Mouse (Mus musculus): ENCODE measurements around the gene Lamb3. TPM values are rescaled to one million over a fixed set of nuclear protein-coding genes. Genes with fewer than 3 reads are reported as not detected.

The Lamb3 gene
- polyA plus RNA-seq, 1 experiment from 2014 or later = 6.7 TPM

DNA sequence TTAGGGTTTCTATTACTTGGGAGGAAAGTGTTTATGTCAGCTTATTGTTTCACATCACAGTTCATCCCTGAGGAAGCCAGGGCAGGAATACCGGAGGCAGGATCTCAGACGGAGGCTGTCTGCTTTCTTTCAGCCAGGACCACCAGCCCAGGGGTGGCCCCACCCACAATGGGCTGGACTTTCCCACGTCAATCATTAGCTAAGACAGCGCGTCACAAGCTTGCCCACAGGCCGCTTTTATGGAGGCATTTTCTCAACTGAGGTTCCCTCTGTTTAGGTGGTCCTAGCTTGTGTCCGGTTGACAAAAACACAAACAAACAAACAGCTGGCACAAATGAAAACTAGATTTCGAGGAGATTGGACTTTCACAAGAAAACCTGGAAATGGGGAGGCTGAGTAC is 174.9 kb downstream of the Lamb3 start:
- peak overlapping the region; percentile 54 for H3K9ac ChIP-seq
- H3K4me2 ChIP-seq = peak overlapping the region; percentile 65
- H3K27me3 ChIP-seq = no peaks in the 10 kb centered on the region
- peak overlapping the region; percentile 40 for H3K4me3 ChIP-seq
- WGBS = under 1% methylated on average over 8 of the region's 8 CpGs
- H3K9me3 ChIP-seq = no peaks in the 10 kb centered on the region
- no peaks in the 10 kb centered on the region for H3K36me3 ChIP-seq
- H3K27ac ChIP-seq = peak overlapping the region; percentile 82
- peak; percentile 68 for ATAC-seq (ENCODE audit: insufficient number of reproducible peaks, insufficient read depth, low FRiP score, low TSS enrichment, low read depth)
- H3K4me1 ChIP-seq = peaks cover 24% of the 10 kb centered on the region

DNA sequence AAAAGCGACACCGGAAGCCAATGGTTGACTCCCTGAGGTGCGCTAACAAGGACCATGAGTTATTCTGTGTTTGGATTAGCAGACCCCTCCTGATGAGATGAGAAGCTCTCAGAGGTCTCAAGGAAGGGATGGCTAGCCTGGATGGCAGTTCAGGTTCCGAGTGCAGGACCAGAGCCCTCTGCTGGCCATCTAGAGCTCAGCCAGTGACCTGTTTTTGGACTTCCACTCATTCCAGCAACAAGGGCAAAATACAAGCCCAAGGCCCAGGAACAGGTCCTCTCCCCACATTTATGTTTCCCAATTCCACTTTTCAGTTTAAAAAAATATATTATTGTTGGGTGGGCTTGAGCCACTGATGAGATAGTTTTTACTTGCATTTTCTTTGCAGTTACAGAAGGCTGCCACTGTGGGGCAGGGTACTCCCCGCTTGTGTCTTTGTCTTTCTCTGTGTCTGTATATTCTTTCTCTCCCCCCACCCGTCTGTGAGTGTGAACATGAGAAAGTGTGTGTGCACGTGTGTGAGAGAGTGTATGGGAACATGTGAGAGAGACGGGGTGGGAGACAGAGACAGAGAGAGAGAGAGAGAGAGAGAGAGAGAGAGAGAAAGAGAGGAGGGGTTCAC is 175.5 kb downstream of the Lamb3 start:
- no peak for ATAC-seq (ENCODE audit: insufficient number of reproducible peaks, insufficient read depth, low FRiP score, low TSS enrichment, low read depth)

DNA sequence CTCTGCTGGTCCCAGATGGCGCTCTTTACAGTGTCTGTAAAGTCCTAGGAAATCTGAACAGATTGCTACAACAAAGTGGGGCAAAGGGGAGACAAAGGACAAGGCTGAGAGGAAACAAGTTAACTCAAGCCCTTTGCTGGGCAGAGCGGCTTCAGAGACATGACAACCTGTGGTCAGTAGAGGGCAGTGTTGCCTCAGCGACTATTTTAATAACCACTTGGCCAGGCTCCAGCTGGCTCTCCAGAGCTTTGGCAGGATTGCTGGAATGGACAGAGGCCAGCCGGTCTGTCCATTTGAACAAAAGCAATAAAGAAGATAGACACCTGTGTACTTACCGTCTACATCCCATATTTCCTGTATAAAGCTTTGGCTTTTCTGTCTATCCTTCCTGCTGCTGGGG is 178.6 kb downstream of the Lamb3 start:
- Histone ChIP-seq H3K4me2 (no peak overlapping the region), H3K9ac (no peak overlapping the region), H3K36me3 (no peaks in the 10 kb centered on the region), H3K4me3 (no peak overlapping the region), H3K4me1 (peaks cover 38% of the 10 kb centered on the region), H3K27ac (no peak overlapping the region), H3K27me3 (no peaks in the 10 kb centered on the region; the same call in 1 of the 2 replicates), H3K9me3 (no peaks in the 10 kb centered on the region)
- 0% methylated on average over 5 of the region's 5 CpGs for whole genome bisulfite sequencing
- no peak for ATAC-seq (ENCODE audit: insufficient number of reproducible peaks, insufficient read depth, low FRiP score, low TSS enrichment, low read depth)

More for the DNA sequence above, 175.5 kb downstream of the Lamb3 start:
- Histone ChIP-seq H3K4me1 (peaks cover 24% of the 10 kb centered on the region), H3K9ac (peak overlapping the region; percentile 54), H3K4me2 (peak overlapping the region; percentile 65), H3K36me3 (no peaks in the 10 kb centered on the region), H3K27me3 (no peaks in the 10 kb centered on the region), H3K27ac (peak overlapping the region; percentile 82; the same call in 1 of the 2 replicates), H3K9me3 (no peaks in the 10 kb centered on the region), H3K4me3 (peak overlapping the region; percentile 40)
- 4% methylated on average over 8 of the region's 8 CpGs for WGBS

DNA sequence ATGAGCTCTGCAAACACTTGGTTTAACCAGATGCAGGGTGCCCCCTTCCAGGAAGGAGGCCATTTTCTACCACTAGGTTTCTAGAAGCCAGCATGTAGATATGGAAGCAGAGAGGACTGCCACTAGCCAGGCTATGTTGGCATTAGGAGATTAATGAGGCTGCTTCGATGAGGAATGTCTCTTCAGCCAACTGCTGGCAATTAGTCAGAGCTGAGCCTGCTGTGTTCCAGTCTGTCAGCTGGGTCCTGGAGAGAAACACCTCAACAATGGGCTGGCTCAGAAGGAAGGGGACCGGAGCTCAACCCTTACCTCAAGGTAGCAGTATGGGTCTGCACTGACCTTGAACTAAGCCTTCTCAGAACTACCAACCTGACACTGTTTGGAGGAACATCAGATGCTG is 179.7 kb downstream of the Lamb3 start:
- H3K4me1 ChIP-seq = peaks cover 30% of the 10 kb centered on the region
- H3K4me3 ChIP-seq = no peak overlapping the region
- no peak overlapping the region for H3K9ac ChIP-seq
- H3K27me3 ChIP-seq = no peaks in the 10 kb centered on the region; the same call in 1 of the 2 replicates
- WGBS = 58% methylated on average over 2 of the region's 2 CpGs
- H3K27ac ChIP-seq = no peak overlapping the region
- H3K36me3 ChIP-seq = no peaks in the 10 kb centered on the region
- no peaks in the 10 kb centered on the region for H3K9me3 ChIP-seq
- no peak for ATAC-seq (ENCODE audit: insufficient number of reproducible peaks, insufficient read depth, low FRiP score, low TSS enrichment, low read depth)
- H3K4me2 ChIP-seq = no peak overlapping the region

DNA sequence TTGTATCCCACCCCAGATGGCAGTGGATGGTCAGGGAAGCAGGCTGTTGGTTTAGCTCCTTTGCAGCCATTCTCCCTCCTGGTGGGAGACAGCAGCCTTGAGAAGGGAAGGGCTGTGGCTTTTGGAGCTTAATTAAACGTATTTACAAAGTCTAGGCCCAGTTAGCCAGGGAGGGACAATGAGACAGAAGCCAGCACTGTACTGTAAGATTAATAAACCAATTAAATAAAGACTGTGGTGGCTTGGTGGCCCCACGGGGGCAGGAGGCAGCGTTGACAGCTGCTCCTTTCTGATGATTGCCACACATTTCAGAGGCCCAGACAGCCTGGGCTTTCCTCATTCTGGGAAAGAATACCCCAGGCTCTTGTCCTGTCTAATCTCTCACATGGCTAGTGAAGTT is 182.0 kb downstream of the Lamb3 start:
- ATAC-seq (ENCODE audit: insufficient number of reproducible peaks, insufficient read depth, low FRiP score, low TSS enrichment, low read depth) = no peak
- H3K27me3 ChIP-seq = no peaks in the 10 kb centered on the region; the same call in 1 of the 2 replicates
- 21% methylated on average over 3 of the region's 3 CpGs for WGBS
- peaks cover 26% of the 10 kb centered on the region for H3K4me1 ChIP-seq
- no peak overlapping the region for H3K27ac ChIP-seq
- no peak overlapping the region for H3K4me3 ChIP-seq
- H3K4me2 ChIP-seq = no peak overlapping the region
- H3K9me3 ChIP-seq = no peaks in the 10 kb centered on the region
- H3K9ac ChIP-seq = no peak overlapping the region
- no peaks in the 10 kb centered on the region for H3K36me3 ChIP-seq

DNA sequence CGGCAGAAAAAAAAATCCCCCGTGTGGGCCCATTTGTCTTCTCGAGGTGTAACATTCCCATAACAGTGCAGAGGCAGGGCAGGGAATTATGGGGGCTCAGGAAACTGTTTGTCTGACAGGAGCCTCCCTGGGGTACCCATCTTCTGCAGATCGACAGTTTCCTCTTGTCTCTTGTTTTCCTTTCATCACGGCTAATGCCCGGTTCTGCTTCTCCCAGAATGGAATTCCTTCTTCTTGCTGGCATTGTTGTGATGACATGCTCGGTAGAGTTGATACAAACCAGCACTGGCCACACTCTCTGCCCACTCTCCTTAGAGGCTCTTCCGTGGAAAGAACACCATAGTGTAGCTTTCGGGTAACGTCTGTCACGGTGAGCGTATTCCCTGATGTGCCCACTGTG is 182.5 kb downstream of the Lamb3 start:
- Histone ChIP-seq H3K4me1 (peaks cover 26% of the 10 kb centered on the region), H3K36me3 (no peaks in the 10 kb centered on the region), H3K27ac (no peak overlapping the region), H3K4me3 (no peak overlapping the region), H3K27me3 (no peaks in the 10 kb centered on the region; the same call in 1 of the 2 replicates), H3K4me2 (no peak overlapping the region), H3K9ac (no peak overlapping the region), H3K9me3 (no peaks in the 10 kb centered on the region)
- WGBS = 33% methylated on average over 12 of the region's 12 CpGs
- ATAC-seq (ENCODE audit: insufficient number of reproducible peaks, insufficient read depth, low FRiP score, low TSS enrichment, low read depth) = no peak

DNA sequence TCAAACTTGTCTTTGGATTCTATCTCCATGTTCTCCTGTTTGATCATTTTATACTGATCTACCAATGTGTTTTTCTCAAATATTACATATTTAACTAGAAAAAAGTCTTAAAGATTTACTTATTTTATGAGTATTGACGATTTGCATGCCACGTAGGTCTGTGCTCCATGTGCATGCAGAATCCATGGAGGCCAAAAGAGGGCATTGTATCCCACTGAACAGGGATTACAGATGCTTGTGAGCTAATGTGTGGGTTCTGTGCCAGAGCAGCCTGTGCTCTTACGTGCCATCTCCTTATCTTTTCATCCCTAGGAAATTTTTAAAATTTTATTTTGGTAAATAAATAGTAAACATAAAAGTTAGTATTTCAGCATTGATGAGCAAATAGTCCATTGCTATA is 184.8 kb downstream of the Lamb3 start:
- Histone ChIP-seq H3K9me3 (no peaks in the 10 kb centered on the region), H3K36me3 (no peaks in the 10 kb centered on the region), H3K4me1 (peaks cover 14% of the 10 kb centered on the region), H3K9ac (no peak overlapping the region), H3K27ac (no peak overlapping the region), H3K27me3 (no peaks in the 10 kb centered on the region; the same call in none of the 2 replicates), H3K4me3 (no peak overlapping the region), H3K4me2 (no peak overlapping the region)
- no peak for ATAC-seq (ENCODE audit: insufficient number of reproducible peaks, insufficient read depth, low FRiP score, low TSS enrichment, low read depth)
- WGBS = 84% methylated on average over 3 of the region's 3 CpGs

Other genes starting within 250 kb of the Lamb3 start
- 3.6 and 4.2 TPM in 2 replicates for gene Syt14, start 171.9 kb upstream of the Lamb3 start, polyA plus RNA-seq (2015; fragmentation: Nextera tagmentation; extraction: Ambion mirVana)
- 9.7 and 13.5 TPM in 2 replicates for gene Diexf, start 77.4 kb upstream of the Lamb3 start, polyA plus RNA-seq (2015; fragmentation: Nextera tagmentation; extraction: Ambion mirVana)
- 33.4 and 37.7 TPM in 2 replicates for gene Irf6, start 54.6 kb upstream of the Lamb3 start, polyA plus RNA-seq (2015; fragmentation: Nextera tagmentation; extraction: Ambion mirVana)
- 18.9 and 19.2 TPM in 2 replicates for gene A130010J15Rik, start 39.7 kb upstream of the Lamb3 start, polyA plus RNA-seq (2015; fragmentation: Nextera tagmentation; extraction: Ambion mirVana)
- 3.4 and 4.7 TPM in 2 replicates for gene Traf3ip3, start 6.0 kb upstream of the Lamb3 start, polyA plus RNA-seq (2015; fragmentation: Nextera tagmentation; extraction: Ambion mirVana)
- 0.39 and 0.60 TPM in 2 replicates for gene Hsd11b1, start 56.4 kb downstream of the Lamb3 start, polyA plus RNA-seq (2015; fragmentation: Nextera tagmentation; extraction: Ambion mirVana)
- gene G0s2, start 65.5 kb downstream of the Lamb3 start, polyA plus RNA-seq (2015; fragmentation: Nextera tagmentation; extraction: Ambion mirVana) = 21.8 and 27.8 TPM in 2 replicates
- gene Camk1g, start 162.6 kb downstream of the Lamb3 start, polyA plus RNA-seq (2015; fragmentation: Nextera tagmentation; extraction: Ambion mirVana) = 22.9 and 23.7 TPM in 2 replicates

Measured in embryonic facial prominence, embryonic 13.5 days (tissue).